Mouse (Mus musculus): ENCODE results near the gene Spata9. TPM values are rescaled to one million over a fixed set of nuclear protein-coding genes. Genes with fewer than 3 reads are reported as not detected.
"Not testable (repeated sequence)": the region's sequence is repeated elsewhere in the genome, so short reads cannot be mapped to it uniquely, and the experiment has no call there.

Spata9 gene
- total RNA-seq (2021): not detected
- long read RNA-seq, experiment 1: 0 reads
- long read RNA-seq, experiment 2: 0 reads

DNA sequence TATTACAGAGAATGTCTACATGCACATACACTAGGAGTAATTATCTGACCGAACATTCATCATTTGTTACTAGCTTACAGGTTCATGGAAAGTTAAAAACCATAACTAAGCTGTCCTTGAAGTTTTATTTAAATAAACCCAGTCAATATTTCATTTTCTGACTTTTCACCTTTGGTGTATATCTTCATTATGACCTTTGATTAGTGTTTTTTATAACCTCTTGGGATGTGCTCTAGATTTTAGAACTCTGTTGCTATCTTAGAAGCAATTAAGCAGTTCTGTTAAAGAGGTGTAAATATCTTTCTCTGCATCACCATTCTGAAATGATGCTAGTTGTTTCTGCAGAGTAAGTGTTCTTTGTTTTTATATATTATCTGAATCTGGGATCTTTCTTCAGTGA is at the start of gene Spata9:
Spata9 (plus strand) TSS at position 301 of the 400 bp plus-strand sequence.
- intact Hi-C loops (cut with DNase I): no loop called here

DNA sequence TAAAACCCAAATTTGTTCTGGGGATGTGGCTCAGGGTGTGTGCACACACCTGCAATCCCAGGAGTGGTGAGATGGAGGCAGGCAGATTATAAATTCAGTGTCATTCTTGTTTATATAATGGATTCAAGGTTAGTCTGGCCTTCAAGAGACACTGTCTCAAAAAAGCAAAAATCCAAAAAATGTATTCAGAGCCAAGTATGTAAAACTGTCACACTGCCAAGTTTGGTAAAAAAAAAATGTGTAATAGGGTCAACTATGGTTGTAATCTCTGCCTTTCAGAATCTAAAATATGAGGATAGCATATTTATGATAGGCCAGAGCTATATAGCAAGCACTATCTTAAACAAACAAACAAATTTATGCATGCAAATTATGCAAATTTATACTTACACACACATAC is 39.0 kb upstream of the Spata9 start:
- DNase-seq: no peak
- intact Hi-C loops (cut with DNase I): no loop called here

More for the DNA sequence above, at the start of gene Spata9:
- DNase-seq: no peak

DNA sequence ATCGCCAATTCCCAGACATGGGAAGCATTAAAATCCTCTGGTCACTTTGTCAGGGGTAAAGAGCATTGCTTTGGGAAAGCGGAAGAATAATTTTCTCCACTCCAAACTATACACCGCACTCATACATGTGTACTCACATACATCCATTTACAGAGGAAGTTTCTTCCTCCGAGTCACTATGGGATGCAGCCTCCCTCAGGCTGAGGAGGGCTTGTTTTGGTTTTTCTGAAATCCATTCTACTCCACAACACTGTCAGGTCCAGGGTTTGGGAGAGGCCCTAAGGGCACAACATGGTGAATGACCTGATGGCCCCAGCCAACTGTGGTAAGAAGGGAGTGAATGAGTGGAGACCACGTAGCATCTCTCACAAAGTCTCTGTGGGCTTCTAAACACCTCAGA is 37.9 kb upstream of the Spata9 start:
- DNase-seq; intact Hi-C loops (cut with DNase I): not testable (repeated sequence)

DNA sequence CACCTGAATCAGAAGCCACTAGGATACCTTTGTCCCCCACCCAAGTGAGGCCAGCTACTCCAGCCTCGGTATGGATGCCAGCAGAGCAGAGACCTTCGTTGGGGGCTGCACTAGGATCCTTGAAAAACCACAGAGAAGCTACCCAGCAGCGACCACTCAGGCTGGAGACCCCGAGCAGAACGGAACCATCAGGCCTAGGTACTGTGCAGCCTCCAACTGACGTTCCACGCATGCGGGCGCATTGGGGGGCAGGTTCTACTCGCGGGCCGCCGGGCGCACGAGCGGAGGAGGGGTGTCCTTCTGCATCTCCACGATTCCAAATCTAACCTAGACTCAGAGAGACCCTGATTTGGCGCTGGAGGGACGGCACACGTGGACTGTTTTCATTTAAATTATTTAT is 36.9 kb upstream of the Spata9 start:
- intact Hi-C loops (cut with DNase I): no loop called here
- DNase-seq: no peak

DNA sequence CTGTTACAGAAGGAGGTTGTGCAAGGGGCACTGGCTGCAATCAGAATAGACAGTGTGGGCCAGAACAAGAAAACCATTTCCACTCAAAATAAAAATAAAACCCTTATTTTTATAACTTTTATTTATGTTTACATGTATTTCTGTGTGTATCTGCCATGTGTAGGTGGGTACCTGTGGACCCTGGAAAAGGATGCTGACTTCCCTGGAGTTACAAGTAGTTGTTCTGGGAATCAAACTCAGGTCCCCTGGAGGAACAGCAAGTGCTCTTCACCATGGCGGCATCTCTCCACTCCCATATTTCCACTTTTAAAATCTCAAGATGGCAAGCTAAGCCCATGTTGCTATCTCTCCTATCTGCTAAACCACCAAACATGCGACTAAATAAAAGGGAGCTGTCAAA is 36.3 kb upstream of the Spata9 start:
- intact Hi-C loops (cut with DNase I): no loop called here
- no peak for DNase-seq

DNA sequence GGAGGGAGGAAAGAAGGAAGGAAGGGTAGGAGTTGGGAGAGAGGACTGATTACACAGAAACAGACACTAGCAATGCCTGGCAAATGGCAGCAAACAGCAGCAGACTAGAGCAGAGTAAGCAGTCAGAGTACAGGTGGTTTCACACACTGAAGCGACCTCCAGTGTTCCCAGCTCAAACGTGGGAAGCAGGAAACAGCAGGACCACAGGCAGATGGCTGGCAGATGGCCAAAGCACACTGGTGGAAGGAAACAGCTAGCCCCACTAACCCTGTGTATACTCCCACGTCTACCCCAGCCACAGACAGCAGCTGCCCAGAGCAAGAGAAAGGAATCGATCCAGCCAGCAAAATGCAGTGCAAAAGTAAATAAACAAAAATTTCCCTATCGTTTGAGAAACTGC is 35.9 kb upstream of the Spata9 start:
- intact Hi-C loops (cut with DNase I): no loop called here
- peak in 1 of 2 experiments; percentile 25 for DNase-seq

DNA sequence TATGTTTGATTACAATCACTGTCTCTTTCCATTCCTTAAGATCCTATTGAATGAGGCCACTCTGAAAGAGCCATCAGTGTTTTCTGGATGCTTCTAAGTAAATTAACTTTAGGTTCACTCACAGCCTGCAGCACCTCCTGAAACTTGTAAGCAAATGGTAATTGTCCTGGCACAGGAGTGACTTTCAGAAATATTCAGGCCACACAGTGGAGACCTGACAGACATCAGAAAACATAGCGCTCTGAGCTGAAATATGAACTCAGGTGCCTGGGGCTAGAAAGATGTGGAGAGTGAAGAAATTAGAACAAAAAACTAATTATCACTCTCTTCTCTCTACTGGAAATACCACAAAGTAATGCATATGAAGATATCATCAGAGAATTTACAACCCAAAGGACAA is 33.7 kb upstream of the Spata9 start:
- intact Hi-C loops (cut with DNase I): no loop called here
- DNase-seq: no peak

DNA sequence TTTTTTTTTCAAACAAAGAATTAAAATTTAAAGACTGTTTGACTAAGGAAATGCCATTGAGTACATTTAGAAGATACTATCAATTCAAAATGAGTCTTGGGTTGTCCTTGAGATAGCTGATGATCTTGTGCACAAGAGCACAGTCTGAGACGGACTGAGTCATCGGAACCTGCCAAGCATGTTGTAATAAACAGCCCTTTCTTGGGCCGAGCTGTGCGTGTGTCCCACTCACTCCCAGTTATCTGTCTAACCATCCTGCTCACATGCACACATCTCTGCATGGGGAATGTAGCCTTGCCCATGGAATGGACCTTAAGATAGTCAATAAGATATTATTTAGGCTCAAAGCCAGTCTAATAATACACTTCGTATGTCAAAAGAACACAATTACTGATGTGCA is 28.1 kb upstream of the Spata9 start:
- intact Hi-C loops (cut with DNase I): no loop called here

DNA sequence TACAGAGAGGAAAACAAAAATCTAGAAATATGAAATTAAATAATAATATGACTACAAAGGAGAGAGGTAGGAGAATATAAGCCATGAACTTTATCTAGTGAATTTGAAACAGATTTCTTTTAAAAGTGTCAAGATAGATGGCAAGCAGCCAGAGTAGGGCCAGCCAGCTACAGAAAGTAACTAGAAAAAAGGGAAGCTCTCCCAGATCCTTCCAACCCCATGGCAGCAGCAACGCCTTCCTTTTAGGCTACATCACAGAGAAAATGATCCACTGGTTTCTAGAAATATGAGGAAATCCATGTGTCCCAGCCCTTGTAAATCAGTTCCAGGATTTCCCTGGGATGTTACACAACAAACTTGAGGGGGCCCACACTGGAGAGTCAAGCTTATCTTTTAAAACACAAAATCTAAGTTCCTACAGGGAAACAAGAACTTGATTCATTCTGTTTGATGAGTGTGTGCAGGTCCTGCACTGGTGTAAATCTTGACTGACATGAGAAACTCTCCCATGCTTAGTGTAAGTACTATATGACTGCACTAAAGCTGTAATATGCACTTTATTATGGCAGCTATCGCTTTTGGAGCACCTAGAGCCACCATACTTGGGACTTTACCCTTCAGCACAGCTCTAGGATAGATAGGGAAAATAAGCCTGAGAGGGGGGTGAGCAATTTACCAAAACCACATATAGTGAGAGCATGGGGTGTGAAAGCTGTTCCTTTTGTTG is 26.0 kb upstream of the Spata9 start:
- no peak for DNase-seq
- intact Hi-C loops (cut with DNase I): no loop called here

More for the DNA sequence above, 28.1 kb upstream of the Spata9 start:
- no peak for DNase-seq

DNA sequence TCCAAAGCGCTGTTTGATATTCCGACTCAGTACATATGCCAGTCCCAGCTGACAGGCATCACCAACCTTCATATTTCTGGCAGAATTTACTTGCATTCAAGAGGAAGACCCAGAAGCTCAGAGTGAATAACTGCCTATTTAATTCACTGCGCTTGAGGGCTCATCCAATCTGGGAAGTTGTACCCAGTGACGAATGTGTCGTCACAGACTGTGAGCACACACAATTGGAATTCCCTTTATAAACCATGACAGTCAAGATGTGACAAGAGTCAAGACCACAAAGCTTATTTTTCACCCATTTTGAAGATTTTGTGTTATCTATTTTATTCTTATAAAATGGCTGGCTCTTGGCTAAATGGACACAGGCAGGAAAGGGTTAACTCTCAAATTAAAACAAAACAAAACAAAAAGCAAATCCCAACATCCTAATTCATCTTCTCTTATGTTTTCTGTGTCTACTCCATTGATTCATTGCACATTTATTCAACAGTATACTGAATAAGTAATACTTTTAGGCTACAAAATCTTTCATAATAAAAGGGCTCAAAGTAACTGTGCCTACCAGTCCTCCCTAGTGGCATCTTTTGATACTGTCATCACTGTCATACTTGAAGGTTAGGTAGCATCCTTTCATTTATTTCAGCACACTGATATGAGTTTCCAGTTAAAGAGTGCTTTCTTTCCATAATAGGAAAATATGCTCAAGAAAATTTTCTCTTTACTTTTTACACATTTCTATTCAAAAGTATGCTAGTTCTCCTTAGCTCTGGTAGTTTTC is 25.2 kb upstream of the Spata9 start:
- DNase-seq: no peak
- intact Hi-C loops (cut with DNase I): no loop called here

DNA sequence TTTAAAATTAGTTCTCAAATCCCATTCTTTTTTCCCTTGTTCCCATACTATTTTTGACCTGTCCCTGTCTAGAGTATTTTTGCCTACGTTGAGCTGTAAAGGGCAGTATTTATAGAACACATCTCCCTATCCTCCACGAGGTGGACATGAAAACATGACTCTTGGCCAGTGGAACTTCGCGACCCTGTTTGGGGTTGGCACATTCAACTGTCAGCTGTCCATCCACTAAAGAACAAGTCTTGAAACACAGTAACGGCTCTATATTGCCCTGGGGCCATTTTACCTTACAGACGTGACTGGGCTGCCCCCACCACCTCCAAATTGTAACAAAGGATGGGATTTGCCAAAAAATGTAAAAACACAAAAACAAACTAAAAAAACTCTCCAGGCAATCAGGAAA is 24.2 kb upstream of the Spata9 start:
- intact Hi-C loops (cut with DNase I): loop anchor here (1.0 kb wide), 1 partner anchor 76 kb away; the partner anchor contains the start of gene Rfesd
- peak in 1 of 2 experiments; percentile 20 for DNase-seq

DNA sequence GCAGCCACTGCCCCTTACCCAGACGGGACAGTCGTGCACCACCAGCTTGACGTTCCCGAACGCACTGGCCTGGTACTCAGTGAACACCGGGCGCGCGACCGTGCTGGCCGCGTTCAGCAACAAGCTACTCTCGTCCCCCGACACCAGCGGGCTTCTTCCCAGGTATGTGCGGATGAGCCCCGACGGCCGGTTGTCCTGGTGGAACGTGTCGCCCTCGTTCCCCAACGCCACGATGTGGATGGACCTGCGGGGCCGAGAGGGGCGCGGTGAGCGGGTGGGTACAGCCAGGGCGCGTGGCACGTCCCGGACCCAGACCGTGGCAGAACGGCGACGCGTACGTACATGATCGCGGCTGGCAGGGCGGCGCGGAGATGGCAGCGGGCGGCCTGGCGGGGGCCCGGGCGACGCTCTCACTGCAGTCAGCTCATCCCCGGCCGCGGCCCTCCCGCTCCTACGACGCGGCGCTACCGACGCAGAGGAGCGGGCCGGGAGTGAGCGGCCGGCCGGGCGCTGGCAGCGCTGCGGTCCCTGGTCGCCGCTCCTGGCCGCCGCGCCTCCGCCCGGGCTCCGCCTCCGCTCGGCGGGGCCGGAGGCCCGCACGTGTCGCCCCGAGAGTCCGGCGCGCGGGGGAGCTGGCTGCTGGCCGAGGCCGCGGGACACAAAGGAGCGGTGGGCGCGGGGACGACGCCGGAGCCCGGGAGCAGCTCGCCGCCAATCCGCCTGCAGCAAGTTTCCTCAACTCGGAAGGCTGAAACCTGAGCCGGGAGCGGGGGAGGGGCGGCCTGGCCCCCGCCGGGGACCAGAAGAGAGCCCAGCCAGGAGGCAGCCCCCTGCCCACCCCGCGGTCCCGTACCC is 23.5 kb upstream of the Spata9 start, which contains the start of gene Rhobtb3:
Rhobtb3 (minus strand) TSS at position 737 of the 855 bp plus-strand sequence.
- intact Hi-C loops (cut with DNase I): loop anchor here (1.0 kb wide), 1 partner anchor 75 kb away; the partner anchor contains the start of gene Rfesd
- peak; percentile 58 to 74 for DNase-seq

DNA sequence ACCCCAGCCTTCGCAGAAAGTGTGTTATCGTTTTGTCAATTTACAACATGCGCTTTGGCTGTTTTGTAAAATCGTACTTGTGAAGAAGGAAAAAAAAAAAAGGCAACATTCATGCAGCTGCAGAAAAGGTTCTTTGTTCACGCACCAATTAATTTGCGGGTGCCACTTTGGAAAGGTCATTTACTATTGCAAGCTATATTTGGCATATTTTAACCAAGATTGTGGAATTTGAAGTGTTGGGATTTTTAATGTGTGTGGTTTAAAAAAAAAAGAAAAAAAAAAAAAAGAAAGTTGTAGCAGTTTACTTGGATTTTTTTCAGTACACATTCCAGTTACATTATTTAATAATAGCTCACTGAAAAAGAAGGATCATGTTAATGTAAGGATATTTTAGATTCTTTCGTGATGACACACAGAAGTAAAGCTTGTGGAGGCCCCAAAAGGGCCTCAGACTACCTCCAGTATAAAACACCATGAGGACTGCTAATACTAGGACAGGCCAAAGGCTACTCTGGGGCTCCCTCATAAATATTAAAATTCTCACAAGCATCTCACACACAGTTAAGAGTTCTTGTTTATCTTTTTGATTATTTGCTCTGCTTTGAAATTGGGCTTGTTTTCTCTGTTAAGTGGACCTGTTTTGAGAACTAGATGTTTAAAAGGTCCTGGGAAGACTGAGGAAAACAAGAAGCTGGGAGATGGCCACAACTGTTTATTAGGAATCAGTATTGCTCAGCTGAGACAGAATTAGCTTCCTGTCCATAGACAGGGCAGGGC is 22.7 kb upstream of the Spata9 start:
- intact Hi-C loops (cut with DNase I): no loop called here
- DNase-seq: no peak

DNA sequence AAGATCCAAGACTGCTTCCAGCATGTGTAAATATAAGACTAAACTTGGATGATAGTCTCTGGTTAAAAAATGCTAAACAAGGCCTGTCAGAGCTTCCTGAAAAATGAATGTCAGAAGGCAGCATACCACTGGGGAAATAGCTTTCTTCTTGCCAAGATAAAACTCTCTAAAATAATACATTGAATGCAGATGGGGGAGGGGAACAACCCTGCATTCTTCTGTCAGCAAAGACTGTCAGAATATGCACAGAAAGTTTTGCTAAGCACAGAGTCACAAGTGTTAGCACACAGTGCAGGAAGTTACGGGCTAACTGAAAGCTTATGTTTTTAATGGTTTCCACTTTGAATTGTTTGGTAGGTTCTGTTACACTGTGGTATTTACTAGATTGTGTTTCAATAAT is 16.7 kb upstream of the Spata9 start:
- DNase-seq: no peak
- intact Hi-C loops (cut with DNase I): no loop called here

DNA sequence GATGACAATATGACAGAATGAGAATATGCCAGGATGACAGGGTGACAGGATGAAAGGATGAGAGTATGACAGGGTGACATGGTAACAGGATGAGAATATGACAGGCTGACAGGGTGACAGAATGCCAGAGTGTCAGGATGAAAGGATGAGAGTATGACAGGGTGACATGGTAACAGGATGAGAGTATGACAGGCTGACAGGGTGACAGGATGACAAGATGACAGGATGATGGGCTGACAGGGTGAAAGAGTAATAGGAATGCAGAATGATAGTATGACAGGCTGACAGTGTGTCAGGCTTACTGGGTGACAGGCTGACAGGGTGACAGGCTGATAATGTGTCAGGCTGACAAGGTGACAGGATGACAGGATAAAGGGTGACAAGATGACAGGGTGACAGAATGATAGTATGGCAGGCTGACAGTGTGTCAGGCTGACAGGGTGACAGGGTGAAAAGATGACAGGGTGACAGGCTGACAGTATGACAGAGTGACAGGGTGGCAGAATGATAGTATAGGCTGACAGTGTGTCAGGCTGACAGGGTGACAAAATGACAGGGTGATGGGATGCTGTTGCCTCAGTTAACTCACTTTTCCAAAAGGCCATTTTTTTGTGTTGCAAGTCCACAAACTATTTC is 11.5 kb upstream of the Spata9 start:
- no peak for DNase-seq
- intact Hi-C loops (cut with DNase I): no loop called here

DNA sequence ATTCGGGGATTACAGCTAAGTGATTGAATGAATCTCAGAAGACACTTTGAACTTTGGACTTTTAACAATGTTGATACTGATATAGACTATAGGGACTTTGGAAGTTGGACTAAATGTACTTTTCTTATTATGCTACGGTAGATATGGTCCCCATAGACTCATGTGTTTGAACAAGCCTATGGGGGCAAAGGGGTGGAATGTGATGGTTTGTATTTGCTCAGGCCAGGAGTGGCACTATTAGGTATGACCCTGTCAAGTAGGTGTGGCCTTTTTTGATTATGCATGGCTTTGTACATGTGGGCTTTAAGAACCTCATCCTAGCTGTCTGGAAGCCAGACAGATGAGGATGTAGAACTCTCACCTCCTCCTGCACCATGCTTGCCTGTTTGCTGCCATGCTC is 7.5 kb downstream of the Spata9 start:
- intact Hi-C loops (cut with DNase I): no loop called here
- no peak for DNase-seq

DNA sequence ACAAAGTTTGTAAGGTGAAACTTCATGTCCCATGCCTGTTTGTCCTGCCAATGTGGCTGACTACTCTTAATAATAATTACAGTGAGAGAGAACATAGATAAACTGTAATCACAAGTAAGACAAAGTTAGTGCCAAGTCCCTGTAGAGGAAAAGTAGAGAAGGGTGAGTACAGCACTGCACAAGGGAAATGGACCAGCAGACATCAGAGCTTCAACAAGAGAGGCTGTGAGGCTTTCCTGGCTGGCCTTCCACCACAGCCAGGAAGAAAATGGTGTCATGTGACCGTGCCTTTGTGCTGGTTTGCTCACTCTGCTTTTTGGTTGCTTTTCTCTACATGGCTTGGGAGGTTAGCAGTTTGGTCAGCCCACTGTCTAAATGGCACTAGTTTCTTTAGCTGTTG is 8.7 kb downstream of the Spata9 start:
- DNase-seq: no peak
- intact Hi-C loops (cut with DNase I): no loop called here

DNA sequence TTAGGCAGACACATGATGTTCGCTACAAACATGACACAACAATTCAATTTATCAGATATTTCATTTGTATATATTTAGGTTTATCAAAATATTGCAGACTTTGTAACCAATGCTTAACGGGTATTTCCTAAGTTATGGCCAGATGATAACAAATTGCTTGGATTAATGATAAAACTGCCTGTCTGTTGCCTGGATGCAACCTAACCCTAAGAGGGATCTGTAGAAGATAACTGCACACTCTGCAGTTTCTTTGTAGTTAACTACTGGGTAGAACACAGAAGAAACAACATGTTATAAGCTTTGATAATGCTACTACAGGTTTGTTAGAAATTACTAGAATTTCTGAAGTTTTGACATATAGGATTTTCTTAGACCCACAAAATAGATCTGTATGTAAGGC is 9.3 kb downstream of the Spata9 start:
- intact Hi-C loops (cut with DNase I): no loop called here
- no peak for DNase-seq

DNA sequence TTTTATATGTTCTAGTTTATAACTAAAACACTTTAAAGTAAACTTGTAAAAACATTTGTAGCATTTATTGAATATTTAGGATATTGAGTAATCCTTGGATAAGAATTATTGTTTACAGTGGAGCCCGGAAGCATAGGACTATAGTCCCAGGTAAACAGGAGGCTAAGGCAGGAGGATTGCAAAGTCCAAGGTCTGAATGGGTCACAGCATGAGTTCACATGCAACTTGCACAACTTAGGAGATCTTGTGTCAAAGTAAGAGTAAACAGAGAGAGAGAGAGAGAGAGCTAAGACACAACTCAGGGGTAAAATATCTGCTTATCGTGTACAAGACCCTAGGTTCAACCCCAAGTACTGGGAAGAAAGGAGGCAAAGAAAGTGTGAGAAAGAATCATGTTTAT is 9.7 kb downstream of the Spata9 start:
- no peak for DNase-seq
- intact Hi-C loops (cut with DNase I): no loop called here

DNA sequence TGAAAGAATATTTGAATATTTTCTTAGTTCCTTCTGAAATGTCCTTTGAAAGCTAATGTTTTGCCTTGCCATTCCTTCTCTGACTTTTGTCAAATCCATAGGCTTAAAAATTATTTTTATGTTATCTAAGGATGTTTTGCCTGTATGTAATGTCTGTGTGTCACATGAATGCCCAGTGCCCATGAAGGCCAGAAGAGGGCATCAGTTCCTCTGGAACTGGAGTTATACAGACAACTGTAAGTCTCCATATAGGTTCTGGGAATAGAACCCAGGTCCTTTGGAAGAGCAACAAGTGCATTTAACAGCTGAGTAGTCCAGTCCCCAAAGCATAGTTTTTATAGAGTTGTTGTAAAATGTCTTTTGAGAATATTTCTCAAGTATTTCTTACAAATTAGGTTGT is 15.0 kb downstream of the Spata9 start:
- no peak for DNase-seq

More for the DNA sequence above, 15.0 kb downstream of the Spata9 start:
- intact Hi-C loops (cut with DNase I): no loop called here
